Mouse (Mus musculus): ENCODE data around the gene Pdgfa. TPM values are rescaled to one million over a fixed set of nuclear protein-coding genes. Genes with fewer than 3 reads are reported as not detected.
A peak's percentile ranks its signal among the peaks of the same experiment; 100 is the strongest.

The Pdgfa gene
- polyA plus RNA-seq, 1 experiment from 2014 or later, result 61.2 TPM

DNA sequence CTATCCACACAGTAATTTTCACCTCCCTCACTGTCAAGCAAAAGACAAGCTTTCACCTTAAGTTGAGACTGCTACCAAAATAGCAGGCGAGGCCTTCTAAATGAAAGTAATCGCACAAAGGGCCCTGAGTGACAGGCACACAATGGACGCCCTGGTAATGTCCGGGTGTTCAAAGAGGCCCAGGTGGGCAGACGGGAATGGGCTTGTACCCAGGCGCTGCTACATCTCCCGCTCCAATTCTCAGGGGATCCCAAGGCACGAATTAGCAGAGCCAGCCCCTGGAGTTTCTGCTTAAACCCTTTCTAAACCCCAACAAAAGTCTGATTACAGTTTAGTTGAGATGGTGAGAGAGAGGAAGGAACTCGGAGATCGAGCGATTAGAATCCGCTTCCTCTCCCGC, 65.3 kb downstream of the Pdgfa start:
- no peaks in the 10 kb centered on the region for H3K9me3 ChIP-seq (ENCODE audit: control insufficient read depth, low read depth, low read length)
- peaks cover 11% of the 10 kb centered on the region for H3K4me1 ChIP-seq (ENCODE audit: control insufficient read depth, insufficient read depth, low read length)
- no peak overlapping the region for H3K4me2 ChIP-seq (replicated peaks; ENCODE audit: low read depth, low read length)
- WGBS, result 34% methylated on average over 13 of the region's 13 CpGs
- no peaks in the 10 kb centered on the region for H3K27me3 ChIP-seq (ENCODE audit: control insufficient read depth, insufficient read depth, low read length)
- H3K27ac ChIP-seq (ENCODE audit: low read length), result peak overlapping the region; percentile 62; the same call in 1 of the 2 replicates
- no peak overlapping the region for H3K9ac ChIP-seq (replicated peaks; ENCODE audit: low read depth, low read length)
- no peak overlapping the region for H3K4me3 ChIP-seq (ENCODE audit: low read depth, low read length)
- ATAC-seq (ENCODE audit: insufficient number of reproducible peaks, insufficient read depth, low FRiP score, low read depth), result no peak
- no peaks in the 10 kb centered on the region for H3K36me3 ChIP-seq (ENCODE audit: control insufficient read depth, insufficient read depth, low read length)

DNA sequence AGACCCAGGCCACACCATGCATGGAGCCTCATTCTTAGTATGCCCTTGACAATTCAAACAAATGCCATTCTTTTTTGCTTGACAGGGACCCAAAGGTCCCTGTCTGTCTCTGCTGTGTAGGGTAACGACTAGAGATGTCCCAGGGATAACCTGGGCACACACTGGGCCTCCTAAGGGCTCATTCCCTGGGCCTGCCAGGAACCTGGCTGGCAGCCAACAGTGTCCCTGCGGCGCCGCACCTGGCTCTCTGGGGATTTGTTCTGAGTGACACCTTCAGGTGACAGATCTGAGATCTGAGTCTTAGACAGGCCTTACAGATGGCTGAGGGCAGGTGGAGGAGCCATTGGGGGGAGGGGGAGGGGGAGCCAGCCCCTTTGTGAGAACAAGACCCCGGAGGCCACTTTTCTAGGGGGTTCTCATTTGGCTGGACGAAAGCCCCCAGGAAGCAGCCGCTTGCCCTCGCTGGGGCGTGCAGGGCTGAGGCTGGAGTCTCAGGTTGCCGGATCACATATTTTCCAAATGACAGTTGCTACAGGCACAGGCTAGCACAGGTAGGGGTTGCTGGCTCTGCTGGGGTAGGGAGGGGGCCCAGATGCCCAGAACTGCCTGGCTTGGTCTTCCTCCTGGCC, 67.2 kb downstream of the Pdgfa start:
- WGBS, result 42% methylated on average over 10 of the region's 10 CpGs
- peaks cover 11% of the 10 kb centered on the region for H3K4me1 ChIP-seq (ENCODE audit: control insufficient read depth, insufficient read depth, low read length)
- no peak overlapping the region for H3K4me2 ChIP-seq (replicated peaks; ENCODE audit: low read depth, low read length)
- H3K27ac ChIP-seq (ENCODE audit: low read length), result peak overlapping the region; percentile 52; the same call in 1 of the 2 replicates
- H3K36me3 ChIP-seq (ENCODE audit: control insufficient read depth, insufficient read depth, low read length), result no peaks in the 10 kb centered on the region
- no peak overlapping the region for H3K9ac ChIP-seq (replicated peaks; ENCODE audit: low read depth, low read length)
- no peak for ATAC-seq (ENCODE audit: insufficient number of reproducible peaks, insufficient read depth, low FRiP score, low read depth)
- H3K9me3 ChIP-seq (ENCODE audit: control insufficient read depth, low read depth, low read length), result no peaks in the 10 kb centered on the region
- H3K4me3 ChIP-seq (ENCODE audit: low read depth, low read length), result no peak overlapping the region
- no peaks in the 10 kb centered on the region for H3K27me3 ChIP-seq (ENCODE audit: control insufficient read depth, insufficient read depth, low read length)

Other genes starting within 250 kb of the Pdgfa start
- 8.9 and 10.6 TPM in 2 replicates for gene Fam20c, start 242.9 kb downstream of the Pdgfa start, polyA plus RNA-seq (2014; fragmentation: Nextera tagmentation; extraction: Ambion mirVana)
- gene Gm5294, start 177.3 kb downstream of the Pdgfa start, polyA plus RNA-seq (2014; fragmentation: Nextera tagmentation; extraction: Ambion mirVana), result not detected in 2 replicates
- 19.5 and 20.1 TPM in 2 replicates for gene Prkar1b, start 152.6 kb upstream of the Pdgfa start, polyA plus RNA-seq (2014; fragmentation: Nextera tagmentation; extraction: Ambion mirVana)
- gene Dnaaf5, start 152.9 kb upstream of the Pdgfa start, polyA plus RNA-seq (2014; fragmentation: Nextera tagmentation; extraction: Ambion mirVana), result 6.4 TPM in 2 replicates
- 60.2 and 66.6 TPM in 2 replicates for gene Sun1, start 203.3 kb upstream of the Pdgfa start, polyA plus RNA-seq (2014; fragmentation: Nextera tagmentation; extraction: Ambion mirVana)